Mouse (Mus musculus): ENCODE results near the gene Adipor2.

The Adipor2 gene

DNA sequence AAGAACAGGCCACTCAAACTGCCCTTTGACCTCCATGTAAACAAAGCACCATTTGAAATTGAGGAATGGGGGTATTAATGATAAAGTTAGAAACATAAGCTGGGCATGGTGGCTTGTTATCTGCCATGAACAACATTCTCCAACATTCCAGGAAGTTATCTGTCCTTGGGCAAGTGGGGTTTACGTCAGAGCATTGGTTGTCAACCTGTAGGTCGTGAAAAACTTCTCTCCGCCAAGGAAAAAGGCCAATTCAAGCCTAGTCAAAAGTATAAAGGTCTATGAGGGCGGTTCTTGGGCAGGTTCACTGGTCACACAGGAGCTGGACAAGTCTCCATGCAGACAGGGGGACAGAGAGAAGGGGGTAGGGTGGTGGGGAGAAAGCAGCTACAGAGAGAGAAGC, 3.5 kb upstream of the Adipor2 start:
- no peak for DNase-seq (ENCODE audit: extremely low read depth, insufficient read length, low spot score)

DNA sequence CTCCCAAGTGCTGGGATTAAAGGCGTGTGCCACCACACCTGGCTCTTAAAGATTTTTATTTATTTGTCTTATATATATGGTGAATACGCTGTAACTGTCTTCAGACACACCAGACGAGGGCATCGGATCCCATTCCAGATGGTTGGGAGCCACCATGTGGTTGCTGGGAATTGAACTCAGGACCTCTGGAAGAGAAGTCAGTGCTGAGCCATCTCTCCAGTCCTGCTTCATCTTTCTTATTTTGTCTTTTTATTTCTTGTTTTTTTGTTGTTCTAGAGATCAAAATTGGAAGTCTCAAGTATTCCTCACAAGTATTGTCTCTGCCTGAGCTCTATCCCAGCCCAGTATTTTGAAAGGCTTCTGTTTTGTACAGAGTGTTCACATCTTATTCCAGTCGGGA, 2.9 kb upstream of the Adipor2 start:
- DNase-seq (ENCODE audit: extremely low read depth, insufficient read length, low spot score): no peak

GRCm38 (mm10) chr6:119419412-119419811, 1.9 kb upstream of the Adipor2 start:
- no peak for DNase-seq (ENCODE audit: extremely low read depth, insufficient read length, low spot score)

GRCm38 (mm10) chr6:119418392-119419251, 1.1 kb upstream of the Adipor2 start:
- DNase-seq (ENCODE audit: extremely low read depth, insufficient read length, low spot score): no peak

GRCm38 (mm10) chr6:119417821-119418220, 317 bp upstream of the Adipor2 start:
- DNase-seq (ENCODE audit: extremely low read depth, insufficient read length, low spot score): no peak

- DNase-seq (ENCODE audit: extremely low read depth, insufficient read length, low spot score): no peak
Observed at GRCm38 (mm10) chr6:119416643-119417042, 861 bp downstream of the Adipor2 start.

DNA sequence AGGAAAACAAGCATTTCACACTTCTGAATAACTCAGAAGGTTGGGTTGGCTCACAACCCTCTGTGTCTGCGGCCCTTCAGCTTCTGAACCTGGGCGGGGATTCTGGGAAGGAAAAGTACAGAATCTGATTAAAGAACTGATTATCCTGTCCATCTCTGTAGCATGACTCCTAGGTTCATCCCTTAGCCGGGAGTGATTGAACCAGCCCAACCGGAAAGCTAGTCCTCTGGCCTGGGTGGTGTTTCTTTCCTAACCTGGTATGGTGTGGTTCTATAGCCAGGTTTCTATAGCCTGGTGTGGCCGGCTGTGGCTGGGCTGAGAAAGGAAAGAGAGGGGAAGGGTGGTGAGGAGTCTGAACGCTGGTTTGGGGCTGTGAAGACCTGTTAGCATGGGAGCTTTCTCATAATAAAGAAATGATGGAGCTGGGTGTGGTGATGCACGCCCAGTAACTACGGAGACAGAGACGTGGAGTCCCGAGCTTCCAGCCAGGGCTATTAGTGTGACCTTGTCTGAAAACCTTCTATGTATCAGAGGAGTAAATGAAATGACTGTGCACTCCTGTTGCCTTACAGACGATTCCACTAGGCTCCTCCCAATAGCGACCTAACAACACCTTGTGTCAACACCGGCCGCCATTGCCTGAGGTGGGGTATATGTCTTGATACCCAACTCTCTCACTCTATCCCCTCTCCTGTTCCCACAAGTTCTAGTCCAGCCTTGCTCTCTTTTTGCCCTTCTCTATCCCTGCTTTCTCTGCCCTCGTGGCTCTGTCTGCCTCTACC, 3.1 kb downstream of the Adipor2 start:
- DNase-seq (ENCODE audit: extremely low read depth, insufficient read length, low spot score): no peak

DNA sequence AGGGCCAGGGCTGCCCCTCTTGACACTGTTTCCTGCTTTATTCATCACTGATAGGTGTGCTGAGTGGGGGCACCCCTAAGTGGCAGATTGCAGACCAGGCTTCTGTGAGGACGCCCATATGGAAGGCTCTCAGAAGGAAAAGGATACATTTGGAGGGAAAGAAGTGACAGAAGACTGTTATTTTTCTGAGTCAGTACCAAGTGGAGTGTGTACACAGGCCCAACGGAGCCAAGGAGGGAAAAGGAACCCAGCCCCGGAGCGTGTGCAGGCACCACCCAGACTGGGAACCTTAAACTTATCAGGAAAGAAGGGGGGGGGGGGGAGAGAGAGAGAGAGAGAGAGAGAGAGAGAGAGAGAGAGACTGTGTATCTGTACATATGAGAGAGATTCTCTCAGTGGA, 4.9 kb downstream of the Adipor2 start:
- no peak for DNase-seq (ENCODE audit: extremely low read depth, insufficient read length, low spot score)

- no peak for DNase-seq (ENCODE audit: extremely low read depth, insufficient read length, low spot score)
Observed at GRCm38 (mm10) chr6:119411511-119411910, 6.0 kb downstream of the Adipor2 start.

DNA sequence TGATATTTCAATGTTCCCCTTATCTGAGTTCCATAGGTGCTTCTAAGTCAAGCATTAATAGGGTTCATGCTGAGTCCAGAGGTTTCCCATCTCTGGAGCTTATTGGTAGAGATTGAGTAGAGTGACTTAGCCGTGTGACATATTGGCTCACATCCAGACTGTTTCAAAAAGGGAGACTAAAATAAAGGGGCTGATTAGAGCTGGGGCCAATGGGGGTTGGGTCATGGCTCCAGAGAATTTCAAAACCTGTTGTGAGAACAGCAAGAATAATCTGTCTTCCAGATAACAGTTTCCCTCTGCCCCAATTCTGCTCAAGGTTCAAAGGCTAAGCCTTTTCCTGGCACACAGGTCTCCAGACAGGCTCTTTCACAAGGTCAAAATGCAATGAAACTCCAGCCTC, 7.7 kb downstream of the Adipor2 start:
- no peak for DNase-seq (ENCODE audit: extremely low read depth, insufficient read length, low spot score)

DNA sequence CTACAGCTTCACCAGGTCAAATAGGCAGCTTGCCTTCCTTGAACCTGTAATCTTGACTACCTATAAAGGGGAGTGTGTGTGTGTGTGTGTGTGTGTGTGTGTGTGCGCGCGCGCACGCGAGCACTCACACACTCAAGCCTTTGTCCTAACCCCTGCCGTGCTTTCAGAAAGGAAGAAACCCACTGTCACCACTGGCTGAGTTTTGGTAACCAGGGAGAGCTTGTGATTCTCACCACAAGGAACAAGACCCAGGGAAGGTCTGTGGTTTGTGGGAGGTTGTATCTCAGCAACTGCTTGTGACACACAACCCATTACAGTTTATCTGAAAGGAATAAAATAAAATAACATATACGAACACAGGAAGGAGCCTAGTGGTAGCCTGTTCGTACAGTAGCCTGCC, 8.9 kb downstream of the Adipor2 start:
- DNase-seq (ENCODE audit: extremely low read depth, insufficient read length, low spot score): no peak

DNA sequence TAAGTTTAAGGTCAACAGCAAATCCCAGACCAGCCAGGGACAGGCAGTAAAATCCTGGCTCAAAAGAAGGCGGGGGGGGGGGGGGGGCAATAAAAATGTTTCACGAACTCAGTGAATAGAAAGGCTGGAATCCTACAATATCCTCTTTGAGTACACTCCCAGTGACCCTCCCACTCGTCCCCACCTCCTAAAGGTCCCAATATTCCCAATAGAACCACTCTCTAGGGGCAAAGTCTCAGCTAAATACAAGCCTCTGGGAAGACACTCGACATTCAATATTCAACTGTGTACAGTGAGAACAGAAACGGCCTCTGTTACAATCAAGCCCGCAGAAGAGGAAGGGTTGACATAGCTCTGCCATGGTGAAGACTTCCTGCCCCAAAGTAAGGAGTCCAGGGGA, 9.7 kb downstream of the Adipor2 start:
- no peak for DNase-seq (ENCODE audit: extremely low read depth, insufficient read length, low spot score)

DNA sequence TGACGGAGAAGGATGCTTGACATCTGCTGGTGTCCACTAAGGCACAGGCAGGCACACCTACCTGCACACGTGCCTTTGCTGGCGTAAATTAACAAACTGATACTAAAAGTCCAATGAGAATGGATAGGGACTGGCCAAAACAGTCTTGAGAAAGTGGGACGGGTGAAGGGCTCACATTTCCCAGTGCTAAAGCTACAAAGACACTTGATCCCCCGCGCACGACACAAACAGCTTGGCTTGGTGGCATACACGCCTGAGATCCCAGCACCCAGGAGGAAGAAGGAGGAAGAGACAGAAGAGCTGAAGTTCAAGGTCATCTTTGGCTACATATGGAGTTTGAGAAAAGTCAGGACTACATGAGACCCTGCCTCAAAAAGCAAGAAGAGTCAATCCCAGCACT, 11.0 kb downstream of the Adipor2 start:
- no peak for DNase-seq (ENCODE audit: extremely low read depth, insufficient read length, low spot score)

DNA sequence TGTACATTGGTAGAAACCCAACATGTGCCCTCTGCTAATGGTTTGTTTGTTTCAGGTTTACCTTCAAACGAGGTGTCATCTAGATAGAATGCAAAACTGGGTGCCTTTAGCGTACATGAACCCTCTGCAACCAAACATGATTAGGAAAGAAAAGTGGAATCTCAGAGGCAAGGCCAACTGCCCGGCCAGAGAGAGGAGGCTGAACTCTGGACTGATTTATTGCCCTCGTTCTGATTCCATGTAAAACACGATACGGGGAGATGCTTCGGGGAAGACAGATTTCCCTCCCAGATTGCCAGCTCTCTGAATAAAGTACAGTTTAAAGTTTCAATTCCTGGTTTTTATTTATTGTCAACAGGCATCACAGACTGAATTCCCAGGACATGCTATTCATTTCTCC, 12.2 kb downstream of the Adipor2 start:
- DNase-seq (ENCODE audit: extremely low read depth, insufficient read length, low spot score): no peak

DNA sequence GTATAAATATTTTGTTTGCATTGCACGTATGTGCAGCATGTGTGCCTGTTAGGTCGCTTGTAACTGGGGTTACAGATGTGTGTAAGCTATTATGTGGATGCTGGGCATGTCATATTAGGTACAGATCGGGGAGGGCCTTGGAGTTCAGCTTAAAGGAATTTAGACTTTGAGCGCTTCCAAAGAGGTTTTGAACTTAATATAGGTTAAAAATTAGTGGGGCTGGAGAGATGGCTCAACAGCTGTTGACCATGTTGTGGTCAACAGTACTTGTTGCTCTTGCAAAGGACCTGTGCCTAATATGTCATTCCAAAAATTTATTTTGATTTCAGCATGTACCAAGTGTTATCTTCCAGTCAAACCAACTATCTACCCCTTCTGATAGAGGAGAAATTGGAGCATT, 12.7 kb downstream of the Adipor2 start:
- no peak for DNase-seq (ENCODE audit: extremely low read depth, insufficient read length, low spot score)

GRCm38 (mm10) chr6:119402976-119403375, 14.5 kb downstream of the Adipor2 start:
- no peak for DNase-seq (ENCODE audit: extremely low read depth, insufficient read length, low spot score)

- no peak for DNase-seq (ENCODE audit: extremely low read depth, insufficient read length, low spot score)
Observed at GRCm38 (mm10) chr6:119401545-119402304, 15.8 kb downstream of the Adipor2 start.

DNA sequence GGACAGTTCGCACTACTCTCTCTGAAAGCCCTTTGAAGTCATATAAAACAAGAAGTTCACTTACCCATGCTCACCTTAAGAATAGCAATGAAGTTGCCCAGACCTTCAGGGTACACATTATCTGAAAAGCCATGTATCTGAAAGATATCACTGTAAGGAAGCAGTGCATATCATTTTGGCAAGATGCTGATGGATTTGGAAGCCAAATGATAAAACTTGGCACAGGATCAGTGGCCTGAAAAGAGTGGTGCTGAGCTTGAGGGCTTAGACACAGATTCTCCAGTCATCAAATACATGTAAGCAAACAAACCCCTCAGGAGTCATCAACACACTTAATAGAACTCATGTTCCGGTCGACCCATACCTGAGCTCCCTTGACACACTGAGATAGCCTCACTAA, 16.9 kb downstream of the Adipor2 start:
- DNase-seq (ENCODE audit: extremely low read depth, insufficient read length, low spot score): no peak

- no peak for DNase-seq (ENCODE audit: extremely low read depth, insufficient read length, low spot score)
Observed at GRCm38 (mm10) chr6:119399371-119399770, 18.1 kb downstream of the Adipor2 start.

GRCm38 (mm10) chr6:119396309-119396634, 21.2 kb downstream of the Adipor2 start:
- DNase-seq (ENCODE audit: extremely low read depth, insufficient read length, low spot score): peak; percentile 80

All from 3134 (cell line).